16 mouse cellular contexts compared by ENCODE assay signal in the genomic region with DNA sequence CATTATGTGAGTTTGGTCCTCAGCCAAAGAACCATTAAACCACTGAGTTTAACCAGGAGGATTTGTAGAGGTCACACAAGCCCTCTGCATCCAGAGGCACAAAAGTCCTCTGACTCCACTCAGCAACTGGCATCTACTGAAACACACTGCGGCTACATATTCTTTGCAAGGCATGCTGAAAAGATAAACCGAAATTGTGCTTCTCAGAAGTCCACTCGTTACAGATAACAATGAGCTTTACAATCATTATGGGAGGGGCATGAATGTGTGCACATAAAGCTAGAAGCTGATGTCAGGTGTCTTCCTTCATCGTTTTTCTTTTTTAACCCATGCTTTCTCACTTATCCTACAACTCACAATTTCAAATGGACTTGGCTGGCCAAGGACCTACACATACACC.
"Had no signal": no experiment of that assay in that cellular context is flagged by ENCODE, and none has a peak within 500 bp of the region (broad histone marks: within the 10 kb centered on the region; RNA-seq: fewer than 3 reads in every experiment).

No protein-coding gene starts in this region.

- H3K9me3 ChIP-seq: neural tube, embryonic 13.5 days; neural tube, embryonic 15.5 days; stomach, embryonic 15.5 days had no signal

- H3K4me2 ChIP-seq: neural tube, embryonic 13.5 days; neural tube, embryonic 15.5 days; stomach, embryonic 15.5 days had no signal

- H3K27me3 ChIP-seq: neural tube, embryonic 13.5 days; neural tube, embryonic 15.5 days; stomach, embryonic 15.5 days had no signal

- H3K4me1 ChIP-seq: neural tube, embryonic 13.5 days; neural tube, embryonic 15.5 days; stomach, embryonic 15.5 days had no signal

- H3K9ac ChIP-seq: neural tube, embryonic 13.5 days; neural tube, embryonic 15.5 days; stomach, embryonic 15.5 days had no signal

- DNase-seq: retina, postnatal 1 day; right cerebral cortex, adult 18-20 months; right cerebral cortex, postnatal 14 days; right cerebral cortex, postnatal 25 days; right cerebral cortex, postnatal 4 days; spleen, adult 18-20 months; thymus, adult 18-20 months; thymus, adult 2 months; thymus, postnatal 14 days; thymus, postnatal 25 days; thymus, postnatal 36 days; thymus, postnatal 4 days had no signal

- H3K36me3 ChIP-seq: neural tube, embryonic 13.5 days; neural tube, embryonic 15.5 days; stomach, embryonic 15.5 days had no signal

- H3K4me3 ChIP-seq: neural tube, embryonic 13.5 days; neural tube, embryonic 15.5 days; stomach, embryonic 15.5 days had no signal

- H3K27ac ChIP-seq: neural tube, embryonic 13.5 days; neural tube, embryonic 15.5 days; stomach, embryonic 15.5 days; stomach, postnatal 0 days had no signal
